Mouse (Mus musculus) Patski (cell line): ENCODE data around the gene Dse. TPM values are rescaled to one million over a fixed set of nuclear protein-coding genes. Genes with fewer than 3 reads are reported as not detected.

Experiments
- ATAC-seq: fragments of 100-300 bp; one replicate; pipeline ENCODE4 v1.8.0; 2021
- CTCF ChIA-PET: fragments of 350-600 bp; sonication (Branson Sonifier 250); formaldehyde crosslinking; loops from one replicate; lab custom pipeline; 2022; ENCODE audit warnings: inconsistent platforms; lab: Charles Lee
- POLR2A ChIA-PET: fragments of 350-600 bp; sonication (Branson Sonifier 250); formaldehyde crosslinking; loops from one replicate; lab custom pipeline; 2022; ENCODE audit warnings: antibody characterized with exemption, inconsistent platforms; lab: Charles Lee
- DNase-seq: peaks from one replicate; pipeline ENCODE4 v3.0.0-alpha.2; 2011; ENCODE audit warnings: low read depth, low spot score
- H3K27me3 ChIP-seq: fragments of 371-371 bp; one replicate; pipeline ENCODE4 v1.5.1; 2021
- CTCF ChIP-seq: fragments of 100-300 bp; IDR thresholded peaks from one replicate; pipeline ENCODE4 v1.5.1; 2021
- in situ Hi-C: fragments of 300-500 bp; cut with MboI; formaldehyde crosslinking; loops from 3 replicates; pipeline ENCODE4 v1.11.1; 2018; ENCODE audit warnings: low pct_unique_long_range_greater_than_20kb, mixed read lengths
- polyA plus RNA-seq: library from polyadenylated mRNA; unstranded; gene quantifications from one replicate; pipeline ENCODE4 v1.2.3, GENCODE M21; 2021

Gene Dse
- polyA plus RNA-seq, 1 experiment from 2014 or later: 6.8 TPM

GRCm38 (mm10) chr10:34175870-34176606 lies 31.5 kb downstream of the Dse start:
- in situ Hi-C loops: no loop called here
- DNase-seq: no peak
- CTCF ChIA-PET: interaction anchor here (1.2 to 1.3 kb wide), 2 partner anchors 9 to 16 kb away, joined by 3 read pairs; no protein-coding TSS in a partner anchor
- ATAC-seq: no peak
- TF ChIP-seq CTCF: no peak
- H3K27me3 ChIP-seq: no peaks in the 10 kb centered on the region
- POLR2A ChIA-PET: interaction anchor here (0.6 kb wide), 1 partner anchor 37 kb away, joined by 4 read pairs; no protein-coding TSS in a partner anchor

DNA sequence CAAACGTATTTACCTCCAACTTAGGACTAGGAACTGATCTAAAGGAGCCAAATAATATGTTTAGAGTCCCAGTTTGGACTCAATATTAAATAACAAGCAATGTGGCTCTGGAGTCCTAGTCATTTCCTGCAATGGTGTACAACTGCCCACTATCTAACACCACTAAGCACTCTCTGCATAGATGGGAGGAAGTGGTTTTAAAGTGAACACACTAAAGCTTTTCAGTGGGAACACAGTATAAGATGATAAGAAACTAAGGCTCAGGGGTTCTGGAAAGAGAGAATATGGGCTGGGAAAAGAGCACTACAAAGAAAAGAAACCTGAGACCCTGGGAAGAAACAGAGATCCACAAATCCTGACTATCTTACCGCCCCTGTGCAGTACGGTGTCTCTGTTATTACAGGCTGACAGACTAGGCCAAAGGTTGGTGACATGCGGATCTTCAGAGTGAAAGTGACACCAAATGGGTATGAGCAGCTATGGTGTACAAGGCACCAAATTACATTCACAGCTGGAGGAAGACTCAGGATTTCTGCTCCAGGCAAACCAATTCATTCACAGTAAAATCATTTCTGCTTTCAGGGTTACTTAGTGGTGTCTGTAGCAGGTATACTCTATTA lies 34.7 kb downstream of the Dse start:
- no peaks in the 10 kb centered on the region for H3K27me3 ChIP-seq
- CTCF ChIA-PET: interaction anchor here (1.0 kb wide), 1 partner anchor 8 kb away, joined by 3 read pairs; no protein-coding TSS in a partner anchor
- in situ Hi-C loops: no loop called here
- ATAC-seq: no peak
- DNase-seq: no peak
- POLR2A ChIA-PET: no interaction called here
- TF ChIP-seq CTCF: no peak

- ATAC-seq: no peak
- H3K27me3 ChIP-seq: no peaks in the 10 kb centered on the region
- DNase-seq: no peak
- ChIA-PET POLR2A (no interaction called here), CTCF (no interaction called here)
- in situ Hi-C loops: no loop called here
- TF ChIP-seq CTCF: no peak
Measured at GRCm38 (mm10) chr10:34171660-34172059, 35.9 kb downstream of the Dse start.

- ATAC-seq (no peak), DNase-seq (no peak)
- TF ChIP-seq CTCF: no peak
- CTCF ChIA-PET: no interaction called here
- H3K27me3 ChIP-seq: no peaks in the 10 kb centered on the region
- POLR2A ChIA-PET: no interaction called here
- in situ Hi-C loops: no loop called here
Measured at GRCm38 (mm10) chr10:34171191-34171590, 36.3 kb downstream of the Dse start.

GRCm38 (mm10) chr10:34166971-34167370 lies 40.5 kb downstream of the Dse start:
- in situ Hi-C loops: no loop called here
- POLR2A ChIA-PET: interaction anchor here (0.6 to 1.0 kb wide), 2 partner anchors 13 to 106 kb away, joined by 3 read pairs; no protein-coding TSS in a partner anchor
- TF ChIP-seq CTCF: no peak

DNA sequence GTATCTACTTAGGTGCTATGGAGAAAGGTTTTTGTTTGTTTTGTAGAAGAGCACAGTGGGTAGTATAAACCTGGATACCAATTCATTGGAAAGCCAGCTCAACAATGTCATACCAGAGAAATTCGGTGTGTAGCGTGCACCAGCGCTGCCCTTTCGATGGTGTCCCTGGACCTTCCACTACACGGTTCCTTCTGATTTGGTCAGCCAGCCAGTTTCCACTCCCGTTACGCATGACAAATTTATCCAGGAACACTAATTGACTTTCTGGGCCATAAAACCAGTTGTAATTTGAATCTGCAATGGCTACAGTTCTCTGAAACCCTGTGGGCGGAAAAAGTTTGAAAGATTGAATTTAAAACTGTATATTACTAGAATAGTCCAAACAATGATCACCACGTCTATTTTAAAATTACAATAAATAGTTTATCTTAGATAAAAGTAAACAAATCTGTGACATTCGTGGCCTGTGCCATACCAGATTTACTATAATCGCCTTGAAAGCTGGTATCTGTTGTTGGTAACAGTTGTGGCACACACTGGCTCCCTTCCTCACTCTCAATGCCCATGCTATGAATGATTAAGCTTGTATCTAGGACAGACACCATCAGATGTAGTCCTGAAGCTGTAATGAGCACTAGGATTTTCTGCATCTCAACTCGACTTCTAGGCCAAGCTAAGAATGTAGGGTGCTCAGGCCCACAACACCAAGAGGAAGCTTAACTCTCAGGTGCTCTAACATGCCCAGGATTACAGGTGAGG lies 51.5 kb downstream of the Dse start:
- no peak for TF ChIP-seq CTCF
- ATAC-seq (no peak), DNase-seq (no peak)
- ChIA-PET CTCF (no interaction called here), POLR2A (interaction anchor here (0.6 to 1.7 kb wide), 2 partner anchors 21 to 548 kb away, joined by 3 read pairs; no protein-coding TSS in a partner anchor)
- no peaks in the 10 kb centered on the region for H3K27me3 ChIP-seq
- in situ Hi-C loops: no loop called here

More at GRCm38 (mm10) chr10:34166971-34167370, 40.5 kb downstream of the Dse start:
- H3K27me3 ChIP-seq: no peaks in the 10 kb centered on the region
- CTCF ChIA-PET: interaction anchor here (1.1 to 1.7 kb wide), 3 partner anchors 16 to 17 kb away, joined by 3 to 5 read pairs (median 3); no protein-coding TSS in a partner anchor
- DNase-seq: no peak
- no peak for ATAC-seq

GRCm38 (mm10) chr10:34151827-34152226 lies 55.7 kb downstream of the Dse start:
- in situ Hi-C loops: no loop called here
- ATAC-seq: no peak
- H3K27me3 ChIP-seq: no peaks in the 10 kb centered on the region
- DNase-seq: no peak
- TF ChIP-seq CTCF: peak; percentile 42
- CTCF ChIA-PET: interaction anchor here (1.0 to 1.9 kb wide), 2 partner anchors 85 to 171 kb away, joined by 3 to 4 read pairs; no protein-coding TSS in a partner anchor
- POLR2A ChIA-PET: no interaction called here

- CTCF ChIA-PET: interaction anchor here (0.7 to 1.4 kb wide), 3 partner anchors 9 to 39 kb away, joined by 3 to 5 read pairs (median 5); no protein-coding TSS in a partner anchor
- no peak for ATAC-seq
Measured at GRCm38 (mm10) chr10:34150454-34150853, 57.1 kb downstream of the Dse start.

DNA sequence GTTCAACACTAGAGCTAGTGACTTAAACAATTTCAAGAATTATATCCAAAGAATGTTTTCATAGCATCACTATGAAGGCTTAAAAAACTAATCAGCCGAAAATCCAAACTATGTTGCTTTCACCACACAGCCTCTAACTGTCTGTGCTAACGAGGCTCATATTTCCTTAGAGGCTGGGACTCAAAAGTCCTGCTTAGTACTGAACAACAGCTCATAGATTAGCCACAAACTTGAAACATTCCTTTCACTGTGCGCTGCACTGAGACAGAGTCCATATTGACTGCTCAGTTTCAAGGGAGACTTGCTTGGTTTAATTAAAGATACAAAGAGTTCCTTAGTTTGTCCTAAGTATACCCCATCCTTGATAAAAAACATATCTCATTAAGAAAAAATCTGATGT lies 57.7 kb downstream of the Dse start:
- no peak for TF ChIP-seq CTCF
- ChIA-PET POLR2A (interaction anchor here (0.5 kb wide), 1 partner anchor 38 kb away, joined by 5 read pairs; no protein-coding TSS in a partner anchor), CTCF (interaction anchor here (1.2 to 1.4 kb wide), 2 partner anchors 9 to 17 kb away, joined by 3 to 5 read pairs; no protein-coding TSS in a partner anchor)
- H3K27me3 ChIP-seq: no peaks in the 10 kb centered on the region
- in situ Hi-C loops: loop anchor here (10.0 kb wide), 1 partner anchor 125 kb away; no protein-coding TSS in a partner anchor
- peak; percentile 35 for ATAC-seq
- DNase-seq: no peak

More at GRCm38 (mm10) chr10:34150454-34150853, 57.1 kb downstream of the Dse start:
- H3K27me3 ChIP-seq: no peaks in the 10 kb centered on the region
- no peak for TF ChIP-seq CTCF
- no peak for DNase-seq
- POLR2A ChIA-PET: no interaction called here
- in situ Hi-C loops: no loop called here

GRCm38 (mm10) chr10:34141693-34142092 lies 65.8 kb downstream of the Dse start:
- no peaks in the 10 kb centered on the region for H3K27me3 ChIP-seq
- ChIA-PET POLR2A (no interaction called here), CTCF (no interaction called here)
- in situ Hi-C loops: loop anchor here (10.0 kb wide), 1 partner anchor 133 kb away; no protein-coding TSS in a partner anchor
- DNase-seq (no peak), ATAC-seq (no peak)
- no peak for TF ChIP-seq CTCF
